Mouse (Mus musculus) urinary bladder, postnatal 4 days (tissue): ENCODE data around the gene Clec5a.
"Not testable (repeated sequence)": the region's sequence is repeated elsewhere in the genome, so short reads cannot be mapped to it uniquely, and the experiment has no call there.

Experiments
- DNase-seq, 2 experiments: peaks; one replicate each; pipeline ENCODE4 v3.0.0; 2021 to 2022; ENCODE audit warnings: low spot score in 2 of 2

The Clec5a gene

GRCm38 (mm10) chr6:40585645-40586044 is at the start of gene Clec5a:
Gene Clec5a, minus strand, starts transcription at chr6:40585821.
- DNase-seq = no peak

GRCm38 (mm10) chr6:40634640-40635071 is 49.0 kb upstream of the Clec5a start:
- no peak for DNase-seq

GRCm38 (mm10) chr6:40628406-40629000 is 42.9 kb upstream of the Clec5a start, which contains the start of gene Mgam:
Gene Mgam, plus strand, starts transcription at chr6:40628831.
- no peak for DNase-seq

GRCm38 (mm10) chr6:40626111-40626510 is 40.5 kb upstream of the Clec5a start:
- DNase-seq = no peak

- DNase-seq = peak; percentile 26 to 73
Observed at GRCm38 (mm10) chr6:40617965-40618364, 32.3 kb upstream of the Clec5a start.

GRCm38 (mm10) chr6:40613260-40613852 is 27.7 kb upstream of the Clec5a start, which contains the start of gene Tas2r138:
Gene Tas2r138, minus strand, starts transcription at chr6:40613310.
- DNase-seq = no peak

- no peak for DNase-seq
Observed at GRCm38 (mm10) chr6:40610244-40610643, 24.6 kb upstream of the Clec5a start.

- no peak for DNase-seq
Observed at GRCm38 (mm10) chr6:40607431-40607830, 21.8 kb upstream of the Clec5a start.

GRCm38 (mm10) chr6:40598546-40598945 is 12.9 kb upstream of the Clec5a start:
- not testable (repeated sequence) for DNase-seq

GRCm38 (mm10) chr6:40594804-40595550 is 9.4 kb upstream of the Clec5a start:
- no peak for DNase-seq

- DNase-seq = no peak
Observed at GRCm38 (mm10) chr6:40588346-40588745, 2.7 kb upstream of the Clec5a start.

- no peak for DNase-seq
Observed at GRCm38 (mm10) chr6:40584336-40584735, 1.3 kb downstream of the Clec5a start.

- no peak for DNase-seq
Observed at GRCm38 (mm10) chr6:40576305-40576704, 9.3 kb downstream of the Clec5a start.

- no peak for DNase-seq
Observed at GRCm38 (mm10) chr6:40573618-40574017, 12.0 kb downstream of the Clec5a start.

- no peak for DNase-seq
Observed at GRCm38 (mm10) chr6:40569187-40569586, 16.4 kb downstream of the Clec5a start, which contains the start of gene Olfr460. Gene Olfr460, plus strand, starts transcription at chr6:40569487.

GRCm38 (mm10) chr6:40554950-40555349 is 30.7 kb downstream of the Clec5a start, which contains the start of gene Olfr461:
Gene Olfr461, minus strand, starts transcription at chr6:40555050.
- no peak for DNase-seq

GRCm38 (mm10) chr6:40544690-40545089 is 40.9 kb downstream of the Clec5a start:
- DNase-seq = no peak
